Mouse (Mus musculus) kidney, embryonic 14.5 days (tissue): Measurements from ENCODE around the gene Nell2. TPM values are rescaled to one million over a fixed set of nuclear protein-coding genes. Genes with fewer than 3 reads are reported as not detected.

Experiments
- ATAC-seq: fragments of 200-750 bp; cut with Nextera tagmentation; 2 replicates; pipeline ENCODE4 v1.8.0; 2017; ENCODE audit warnings: moderate number of reproducible peaks, mild to moderate bottlenecking, moderate TSS enrichment, moderate library complexity; ENCODE audit not compliant: low FRiP score, low TSS enrichment
- H3K27ac ChIP-seq: fragments of 300-500 bp; sonication (generic); 2 replicates; pipeline ENCODE4 v1.5.1; 2014; ENCODE audit warnings: low read depth, mild to moderate bottlenecking, low read length, moderate library complexity, mixed read lengths
- H3K27me3 ChIP-seq: fragments of 300-500 bp; sonication (generic); 2 replicates; pipeline ENCODE4 v1.6.1; 2014; ENCODE audit warnings: mild to moderate bottlenecking, low read length; ENCODE audit not compliant: control insufficient read depth, insufficient read depth
- H3K36me3 ChIP-seq: fragments of 300-500 bp; sonication (generic); 2 replicates; pipeline ENCODE4 v1.6.1; 2014; ENCODE audit warnings: low read length, mixed read lengths; ENCODE audit not compliant: control insufficient read depth, insufficient read depth
- H3K4me1 ChIP-seq: fragments of 300-500 bp; sonication (generic); 2 replicates; pipeline ENCODE4 v1.6.1; 2014; ENCODE audit warnings: low read length, mixed read lengths; ENCODE audit not compliant: control insufficient read depth, insufficient read depth
- H3K4me2 ChIP-seq: fragments of 300-500 bp; sonication (generic); replicated peaks from 2 replicates; pipeline ENCODE4 v1.6.1; 2014; ENCODE audit warnings: low read depth, mild to moderate bottlenecking, low read length
- H3K4me3 ChIP-seq: fragments of 300-500 bp; sonication (generic); 2 replicates; pipeline ENCODE4 v1.5.1; 2014; ENCODE audit warnings: mild to moderate bottlenecking, low read length
- H3K9ac ChIP-seq: fragments of 300-500 bp; sonication (generic); 2 replicates; pipeline ENCODE4 v1.6.1; 2014; ENCODE audit warnings: low read depth, mild to moderate bottlenecking, low read length, moderate library complexity
- H3K9me3 ChIP-seq: fragments of 300-500 bp; sonication (generic); 2 replicates; pipeline ENCODE4 v1.6.1; 2016; ENCODE audit warnings: low read length; ENCODE audit not compliant: control insufficient read depth
- WGBS: fragments of 180-500 bp; shearing (Covaris S2); extraction: QIAGEN DNeasy Blood & Tissue Kit; methylation state at CpG from one replicate; pipeline ENCODE4 v1.1.7; 2014; 5-methylcytosine and 5-hydroxymethylcytosine counted together
- polyA plus RNA-seq: library from polyadenylated mRNA; unstranded; fragments of >200 nt; fragmentation: Nextera tagmentation; extraction: Ambion mirVana; gene quantifications from 2 replicates; pipeline ENCODE4 v1.2.1, GENCODE M21; 2014

The Nell2 gene
- polyA plus RNA-seq, 1 experiment from 2014 or later: 11.2 TPM

DNA sequence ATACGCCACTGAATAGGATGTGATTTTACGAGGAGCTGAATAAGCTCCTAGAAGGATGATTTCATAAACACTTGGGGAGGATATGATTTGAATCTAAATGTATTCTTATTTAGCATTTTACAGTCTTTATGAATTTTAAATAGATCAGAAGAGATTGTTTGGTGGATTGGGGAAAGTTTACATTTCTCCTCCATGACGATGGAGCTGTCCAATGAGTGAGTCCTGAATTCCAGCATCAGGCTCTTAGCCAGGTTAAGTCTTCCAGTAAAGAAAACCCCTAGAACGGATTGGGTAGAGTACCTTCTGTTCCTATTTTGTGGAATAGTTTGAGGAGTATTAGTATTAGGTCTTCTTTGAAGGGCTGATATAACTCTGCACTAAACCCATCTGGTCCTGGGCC is 317.8 kb downstream of the Nell2 start:
- no peak overlapping the region for H3K9ac ChIP-seq
- H3K4me2 ChIP-seq: no peak overlapping the region
- ATAC-seq: no peak
- no peaks in the 10 kb centered on the region for H3K4me1 ChIP-seq
- no peak overlapping the region for H3K27ac ChIP-seq
- 86% methylated on average over 4 of the region's 4 CpGs for WGBS
- no peak overlapping the region for H3K4me3 ChIP-seq
- no peaks in the 10 kb centered on the region for H3K27me3 ChIP-seq
- no peaks in the 10 kb centered on the region for H3K9me3 ChIP-seq
- no peaks in the 10 kb centered on the region for H3K36me3 ChIP-seq

DNA sequence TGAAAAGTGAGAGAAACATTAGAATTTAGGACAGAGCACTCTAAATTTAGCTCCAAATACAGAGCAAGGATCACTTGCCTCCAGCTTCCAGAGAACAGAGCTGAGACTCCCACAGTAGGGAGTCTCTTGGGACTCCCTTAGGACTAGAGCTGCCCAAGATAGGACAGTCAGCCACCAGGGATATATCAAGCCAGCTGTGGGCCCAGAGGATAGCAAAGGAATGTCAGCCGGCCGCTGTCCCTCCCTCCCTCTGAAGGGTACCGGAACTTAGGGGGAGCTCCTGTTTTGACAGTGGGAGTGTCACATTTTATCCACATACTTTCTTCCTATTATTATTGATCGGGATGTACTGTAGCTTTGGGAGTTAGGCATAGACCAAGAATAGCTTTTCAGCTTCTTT is 319.2 kb downstream of the Nell2 start:
- Histone ChIP-seq H3K36me3 (no peaks in the 10 kb centered on the region), H3K4me2 (no peak overlapping the region), H3K27ac (no peak overlapping the region), H3K9me3 (no peaks in the 10 kb centered on the region), H3K27me3 (no peaks in the 10 kb centered on the region), H3K9ac (no peak overlapping the region), H3K4me1 (no peaks in the 10 kb centered on the region), H3K4me3 (no peak overlapping the region)
- 67% methylated on average over 4 of the region's 4 CpGs for WGBS
- ATAC-seq: no peak

DNA sequence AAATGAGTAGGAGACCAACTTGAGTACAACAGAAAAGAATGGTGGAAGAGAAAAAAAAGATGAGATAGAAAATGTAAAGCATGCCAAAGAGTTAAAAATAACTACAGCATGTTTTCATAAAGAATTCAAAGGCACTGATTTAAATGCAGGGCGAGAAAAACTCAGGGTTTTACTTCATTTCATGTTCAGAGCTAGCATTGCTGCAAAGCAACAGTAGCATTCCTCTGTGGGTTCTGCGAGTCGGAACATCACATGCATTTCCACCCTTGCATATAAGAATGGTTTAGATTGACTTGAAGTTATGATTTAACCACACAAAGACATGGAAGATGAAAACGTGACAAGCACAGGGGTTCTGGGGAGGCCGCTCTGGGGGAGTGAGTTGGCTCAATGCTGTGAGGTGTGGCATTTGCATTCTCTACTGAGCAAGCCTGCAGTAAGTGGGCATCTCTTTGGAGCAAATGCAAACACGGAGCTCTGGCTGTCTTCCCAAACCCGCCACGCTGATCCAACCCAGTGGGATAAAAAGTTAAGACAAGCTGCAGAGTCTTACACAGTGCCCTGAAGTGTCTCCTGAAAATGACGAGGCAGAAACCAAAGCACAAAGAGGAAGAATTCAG is 334.6 kb downstream of the Nell2 start:
- ATAC-seq: no peak
- Histone ChIP-seq H3K4me2 (no peak overlapping the region), H3K9me3 (no peaks in the 10 kb centered on the region), H3K4me3 (no peak overlapping the region), H3K27me3 (no peaks in the 10 kb centered on the region), H3K4me1 (no peaks in the 10 kb centered on the region), H3K36me3 (no peaks in the 10 kb centered on the region), H3K9ac (no peak overlapping the region), H3K27ac (no peak overlapping the region)
- 72% methylated on average over 9 of the region's 9 CpGs for WGBS

DNA sequence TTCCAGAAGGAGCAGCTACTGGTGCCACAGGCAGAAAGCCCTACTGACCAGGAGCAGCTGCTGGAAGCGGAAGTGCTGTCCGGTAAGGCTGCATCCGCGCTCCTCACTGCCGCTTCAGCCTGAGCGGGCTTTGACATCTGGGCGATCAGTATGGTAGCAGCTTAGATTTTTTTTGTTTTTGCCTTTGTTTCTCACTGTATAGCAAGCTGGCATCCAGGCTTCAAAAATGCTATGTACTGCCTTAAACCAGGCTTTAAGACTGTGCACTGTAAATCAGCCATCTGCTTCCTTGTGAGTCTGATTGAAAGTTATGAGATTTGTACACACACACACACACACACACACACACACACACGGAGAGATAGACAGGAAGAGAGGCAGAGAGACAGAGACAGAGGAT is 335.4 kb downstream of the Nell2 start:
- 83% methylated on average over 8 of the region's 8 CpGs for WGBS
- ATAC-seq: no peak
- H3K4me1 ChIP-seq: no peaks in the 10 kb centered on the region
- no peak overlapping the region for H3K4me3 ChIP-seq
- no peaks in the 10 kb centered on the region for H3K9me3 ChIP-seq
- H3K27me3 ChIP-seq: no peaks in the 10 kb centered on the region
- H3K9ac ChIP-seq: no peak overlapping the region
- no peaks in the 10 kb centered on the region for H3K36me3 ChIP-seq
- H3K27ac ChIP-seq: no peak overlapping the region
- H3K4me2 ChIP-seq: no peak overlapping the region

DNA sequence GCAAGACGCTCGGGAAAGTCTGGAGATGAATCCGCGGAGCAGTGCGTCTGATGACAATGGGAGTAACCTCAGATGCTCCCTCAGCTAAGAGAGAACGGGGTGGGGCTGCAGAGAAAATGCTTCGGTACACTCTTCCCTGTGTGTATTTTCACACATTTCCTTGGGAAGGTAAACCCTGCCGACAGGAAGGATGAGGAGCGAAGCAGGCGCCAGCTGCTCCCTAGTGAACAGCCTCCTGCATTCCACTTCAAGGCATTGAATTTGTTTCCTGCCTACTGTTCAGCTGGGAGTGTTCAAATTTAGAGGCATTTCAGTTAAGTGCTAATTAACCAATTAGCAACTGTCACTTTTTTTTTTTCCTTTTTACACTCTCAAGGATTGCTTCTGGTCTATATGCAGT is 342.1 kb downstream of the Nell2 start:
- no peak overlapping the region for H3K27ac ChIP-seq
- H3K4me1 ChIP-seq: no peaks in the 10 kb centered on the region
- no peaks in the 10 kb centered on the region for H3K9me3 ChIP-seq
- H3K4me3 ChIP-seq: no peak overlapping the region
- 35% methylated on average over 10 of the region's 10 CpGs for WGBS
- ATAC-seq: no peak
- no peaks in the 10 kb centered on the region for H3K36me3 ChIP-seq
- H3K9ac ChIP-seq: no peak overlapping the region
- no peaks in the 10 kb centered on the region; the same call in 1 of the 2 replicates for H3K27me3 ChIP-seq
- H3K4me2 ChIP-seq: no peak overlapping the region

DNA sequence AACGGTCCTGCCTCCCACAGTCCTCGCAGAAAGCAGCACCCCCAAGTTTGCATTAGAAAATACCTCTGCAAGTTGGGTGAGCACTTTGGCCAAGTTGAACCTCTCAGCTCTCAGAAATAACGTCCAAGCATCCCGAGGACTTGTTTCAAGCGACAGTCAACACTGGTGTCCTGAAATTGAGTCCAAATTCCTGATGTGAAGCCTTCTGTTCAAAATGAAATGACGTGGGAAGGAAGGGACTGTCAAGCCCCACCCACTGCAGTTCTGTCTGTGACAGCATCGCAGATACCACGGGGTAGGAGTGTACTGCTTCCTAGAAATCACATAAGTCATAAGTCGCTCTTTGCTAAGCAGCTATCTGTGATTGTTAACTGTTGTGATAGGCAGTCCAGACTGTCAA is 342.9 kb downstream of the Nell2 start:
- Histone ChIP-seq H3K4me1 (no peaks in the 10 kb centered on the region), H3K27ac (no peak overlapping the region)

DNA sequence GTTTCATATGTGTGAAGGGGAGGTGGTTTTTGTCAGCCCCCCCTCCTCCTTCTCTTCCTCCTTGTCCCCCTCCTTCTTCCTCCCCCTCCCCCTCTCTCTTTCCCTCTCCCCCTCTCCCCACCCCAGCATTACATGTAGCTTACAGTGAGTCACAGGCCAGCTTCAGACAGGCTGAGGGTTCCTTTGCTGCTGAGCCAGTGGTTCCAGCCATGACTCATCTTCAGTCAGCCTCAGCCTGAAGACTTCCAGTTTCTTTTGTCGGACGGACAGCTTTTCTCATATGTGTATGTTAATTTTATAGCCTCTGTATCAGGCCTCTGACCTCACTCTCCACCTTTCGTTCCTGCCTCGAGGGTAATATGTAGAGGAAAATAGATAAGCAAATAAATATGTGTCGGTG is 344.9 kb downstream of the Nell2 start:
- no peaks in the 10 kb centered on the region for H3K4me1 ChIP-seq
- no peak overlapping the region for H3K4me2 ChIP-seq
- H3K4me3 ChIP-seq: no peak overlapping the region
- ATAC-seq: no peak
- H3K36me3 ChIP-seq: no peaks in the 10 kb centered on the region
- H3K9me3 ChIP-seq: no peaks in the 10 kb centered on the region
- no peak overlapping the region for H3K27ac ChIP-seq
- H3K27me3 ChIP-seq: no peaks in the 10 kb centered on the region; the same call in 1 of the 2 replicates
- WGBS: 64% methylated on average over 5 of the region's 5 CpGs
- no peak overlapping the region for H3K9ac ChIP-seq

More for the DNA sequence above, 342.9 kb downstream of the Nell2 start:
- H3K36me3 ChIP-seq: no peaks in the 10 kb centered on the region
- 47% methylated on average over 9 of the region's 9 CpGs for WGBS
- H3K27me3 ChIP-seq: no peaks in the 10 kb centered on the region; the same call in 1 of the 2 replicates
- no peaks in the 10 kb centered on the region for H3K9me3 ChIP-seq
- H3K9ac ChIP-seq: no peak overlapping the region
- H3K4me3 ChIP-seq: no peak overlapping the region
- no peak; the same call in 1 of the 2 replicates for ATAC-seq
- H3K4me2 ChIP-seq: no peak overlapping the region

DNA sequence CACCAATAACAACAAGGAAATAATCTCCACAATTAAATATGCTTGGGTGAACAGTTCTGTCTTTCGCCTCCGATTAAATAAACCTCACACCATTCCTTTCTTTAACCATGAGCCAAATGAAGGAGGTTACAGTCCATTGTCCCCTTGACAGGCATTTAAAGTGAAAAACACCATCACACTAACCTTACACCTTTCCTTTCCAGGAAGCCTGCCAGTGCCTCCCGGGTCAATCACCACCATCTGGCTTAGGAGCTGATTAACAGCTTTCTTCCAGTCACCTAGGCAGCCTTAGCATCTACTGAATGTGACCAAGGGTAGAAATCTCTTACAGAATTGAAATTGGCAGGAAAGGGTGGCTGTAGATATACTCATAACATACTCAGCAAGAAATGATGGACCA is 371.5 kb downstream of the Nell2 start:
- H3K4me2 ChIP-seq: no peak overlapping the region
- H3K4me1 ChIP-seq: no peaks in the 10 kb centered on the region
- H3K36me3 ChIP-seq: no peaks in the 10 kb centered on the region
- 9% methylated on average over 3 of the region's 3 CpGs for WGBS
- no peaks in the 10 kb centered on the region for H3K9me3 ChIP-seq
- no peak overlapping the region for H3K9ac ChIP-seq
- no peak overlapping the region for H3K4me3 ChIP-seq
- ATAC-seq: peak; percentile 72
- H3K27ac ChIP-seq: no peak overlapping the region
- H3K27me3 ChIP-seq: no peaks in the 10 kb centered on the region

DNA sequence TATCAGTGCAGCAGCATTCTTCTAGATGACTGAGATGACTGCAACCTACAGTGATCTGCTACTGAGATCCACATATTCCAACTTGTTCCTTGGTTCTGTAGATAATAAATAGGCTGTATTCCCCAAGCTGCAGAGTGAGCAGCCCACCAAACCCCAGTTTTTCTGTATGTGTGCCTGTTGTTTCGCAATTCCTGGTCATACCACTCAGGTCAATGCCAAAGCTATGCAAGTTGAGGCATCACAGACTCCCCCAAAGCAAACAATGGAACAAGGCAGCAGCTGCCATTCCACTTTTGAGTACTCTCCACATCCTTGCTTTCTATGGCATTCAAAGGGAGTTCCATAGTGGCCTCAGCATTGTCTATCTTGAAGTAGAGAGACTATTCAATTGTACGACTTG is 383.2 kb downstream of the Nell2 start:
- ATAC-seq: no peak
- no peak overlapping the region for H3K4me3 ChIP-seq
- WGBS: 94% methylated on average over 2 of the region's 2 CpGs
- H3K27ac ChIP-seq: no peak overlapping the region
- no peaks in the 10 kb centered on the region for H3K9me3 ChIP-seq
- no peaks in the 10 kb centered on the region for H3K4me1 ChIP-seq
- H3K36me3 ChIP-seq: no peaks in the 10 kb centered on the region
- H3K9ac ChIP-seq: no peak overlapping the region
- no peak overlapping the region for H3K4me2 ChIP-seq
- no peaks in the 10 kb centered on the region for H3K27me3 ChIP-seq
